Mouse (Mus musculus) forebrain, embryonic 10.5 days (tissue): ENCODE measurements around the gene Ppfia2. TPM values are rescaled to one million over a fixed set of nuclear protein-coding genes. Genes with fewer than 3 reads are reported as not detected.

Source experiments
- DNase-seq: peaks from one replicate; pipeline ENCODE4 v3.0.0-alpha.2; 2017; ENCODE audit warnings: low spot score; ENCODE audit errors: extremely low spot score
- H3K27ac ChIP-seq: fragments of 300-500 bp; sonication (generic); 2 replicates; pipeline ENCODE4 v1.5.1; 2016; ENCODE audit warnings: mild to moderate bottlenecking
- H3K27me3 ChIP-seq: fragments of 300-500 bp; sonication (generic); 2 replicates; pipeline ENCODE4 v1.6.1; 2016; ENCODE audit warnings: mild to moderate bottlenecking; ENCODE audit not compliant: poor library complexity, severe bottlenecking
- H3K36me3 ChIP-seq: fragments of 300-500 bp; sonication (generic); replicated peaks from 2 replicates; pipeline ENCODE4 v1.6.1; 2016; ENCODE audit warnings: mild to moderate bottlenecking, moderate library complexity
- H3K4me1 ChIP-seq: fragments of 300-500 bp; sonication (generic); 2 replicates; pipeline ENCODE4 v1.6.1; 2016
- H3K4me3 ChIP-seq: fragments of 300-500 bp; sonication (generic); 2 replicates; pipeline ENCODE4 v1.5.1; 2016; ENCODE audit warnings: mild to moderate bottlenecking, moderate library complexity
- H3K9me3 ChIP-seq: fragments of 300-500 bp; sonication (generic); 2 replicates; pipeline ENCODE4 v1.6.1; 2016; ENCODE audit warnings: mild to moderate bottlenecking, moderate library complexity
- WGBS: fragments of 180-500 bp; shearing (Covaris S2); methylation state at CpG from one replicate; pipeline ENCODE4 v1.1.7; 2016; 5-methylcytosine and 5-hydroxymethylcytosine counted together
- polyA plus RNA-seq: library from polyadenylated mRNA; unstranded; fragments of >200 nt; fragmentation: Nextera tagmentation; extraction: Ambion mirVana; gene quantifications from 2 replicates; pipeline ENCODE4 v1.2.1, GENCODE M21; 2016

Ppfia2 gene
- polyA plus RNA-seq, 1 experiment from 2014 or later = 0.47 TPM

GRCm38 (mm10) chr10:106609177-106609981 lies 139.2 kb downstream of the Ppfia2 start:
- peak; percentile 35 for DNase-seq
- Histone ChIP-seq H3K4me1 (peaks cover 7% of the 10 kb centered on the region), H3K36me3 (no peaks in the 10 kb centered on the region), H3K4me3 (peak overlapping the region; percentile 28), H3K27me3 (peaks cover 15% of the 10 kb centered on the region; the same call in 1 of the 2 replicates), H3K9me3 (no peaks in the 10 kb centered on the region), H3K27ac (peak overlapping the region; percentile 74; the same call in 1 of the 2 replicates)
- WGBS = 9% methylated on average over 7 of the region's 7 CpGs

- H3K36me3 ChIP-seq = no peaks in the 10 kb centered on the region
- H3K4me1 ChIP-seq = peaks cover 7% of the 10 kb centered on the region
- no peaks in the 10 kb centered on the region for H3K9me3 ChIP-seq
- 76% methylated on average over 3 of the region's 3 CpGs for WGBS
- DNase-seq = no peak
- no peak overlapping the region for H3K4me3 ChIP-seq
- H3K27ac ChIP-seq = no peak overlapping the region
- H3K27me3 ChIP-seq = peaks cover 15% of the 10 kb centered on the region; the same call in 1 of the 2 replicates
Measured at GRCm38 (mm10) chr10:106610222-106610621, 140.1 kb downstream of the Ppfia2 start.

GRCm38 (mm10) chr10:106618194-106618593 lies 148.1 kb downstream of the Ppfia2 start:
- H3K27ac ChIP-seq = no peak overlapping the region
- no peak overlapping the region for H3K4me3 ChIP-seq
- H3K36me3 ChIP-seq = no peaks in the 10 kb centered on the region
- no peaks in the 10 kb centered on the region for H3K4me1 ChIP-seq
- H3K9me3 ChIP-seq = no peaks in the 10 kb centered on the region
- 80% methylated on average over 1 of the region's 1 CpGs for WGBS
- no peak for DNase-seq
- no peaks in the 10 kb centered on the region for H3K27me3 ChIP-seq

GRCm38 (mm10) chr10:106620952-106621351 lies 150.8 kb downstream of the Ppfia2 start:
- no peak for DNase-seq
- WGBS = 85% methylated on average over 1 of the region's 1 CpGs
- no peak overlapping the region for H3K27ac ChIP-seq
- no peaks in the 10 kb centered on the region for H3K9me3 ChIP-seq
- H3K4me1 ChIP-seq = no peaks in the 10 kb centered on the region
- H3K36me3 ChIP-seq = no peaks in the 10 kb centered on the region
- H3K4me3 ChIP-seq = no peak overlapping the region
- H3K27me3 ChIP-seq = no peaks in the 10 kb centered on the region

GRCm38 (mm10) chr10:106623342-106623741 lies 153.2 kb downstream of the Ppfia2 start:
- Histone ChIP-seq H3K9me3 (no peaks in the 10 kb centered on the region), H3K27ac (no peak overlapping the region), H3K4me3 (no peak overlapping the region), H3K36me3 (no peaks in the 10 kb centered on the region), H3K27me3 (no peaks in the 10 kb centered on the region), H3K4me1 (no peaks in the 10 kb centered on the region)
- 87% methylated on average over 10 of the region's 10 CpGs for WGBS
- DNase-seq = no peak

GRCm38 (mm10) chr10:106632171-106632935 lies 162.2 kb downstream of the Ppfia2 start:
- peaks cover 7% of the 10 kb centered on the region; the same call in 1 of the 2 replicates for H3K4me1 ChIP-seq
- H3K27me3 ChIP-seq = no peaks in the 10 kb centered on the region
- no peak for DNase-seq
- H3K9me3 ChIP-seq = no peaks in the 10 kb centered on the region
- H3K27ac ChIP-seq = no peak overlapping the region
- H3K4me3 ChIP-seq = no peak overlapping the region; the same call in 1 of the 2 replicates
- H3K36me3 ChIP-seq = no peaks in the 10 kb centered on the region
- WGBS = 57% methylated on average over 18 of the region's 18 CpGs

- H3K36me3 ChIP-seq = no peaks in the 10 kb centered on the region
- no peak for DNase-seq
- no peaks in the 10 kb centered on the region for H3K9me3 ChIP-seq
- H3K27ac ChIP-seq = no peak overlapping the region
- H3K4me3 ChIP-seq = no peak overlapping the region
- H3K4me1 ChIP-seq = peaks cover 7% of the 10 kb centered on the region; the same call in 1 of the 2 replicates
- H3K27me3 ChIP-seq = no peaks in the 10 kb centered on the region
- WGBS = 85% methylated on average over 7 of the region's 7 CpGs
Measured at GRCm38 (mm10) chr10:106633898-106634297, 163.8 kb downstream of the Ppfia2 start.

- H3K9me3 ChIP-seq = no peaks in the 10 kb centered on the region
- 94% methylated on average over 4 of the region's 4 CpGs for WGBS
- no peak for DNase-seq
- no peaks in the 10 kb centered on the region for H3K36me3 ChIP-seq
- H3K27me3 ChIP-seq = no peaks in the 10 kb centered on the region
- H3K27ac ChIP-seq = no peak overlapping the region
- no peaks in the 10 kb centered on the region for H3K4me1 ChIP-seq
- no peak overlapping the region for H3K4me3 ChIP-seq
Measured at GRCm38 (mm10) chr10:106652276-106652675, 182.1 kb downstream of the Ppfia2 start.

- H3K27ac ChIP-seq = no peak overlapping the region
- no peaks in the 10 kb centered on the region for H3K36me3 ChIP-seq
- no peaks in the 10 kb centered on the region for H3K9me3 ChIP-seq
- no peak overlapping the region for H3K4me3 ChIP-seq
- H3K4me1 ChIP-seq = no peaks in the 10 kb centered on the region
- DNase-seq = no peak
- WGBS = 92% methylated on average over 3 of the region's 3 CpGs
- no peaks in the 10 kb centered on the region for H3K27me3 ChIP-seq
Measured at GRCm38 (mm10) chr10:106665221-106665620, 195.1 kb downstream of the Ppfia2 start.

GRCm38 (mm10) chr10:106670170-106670569 lies 200.0 kb downstream of the Ppfia2 start:
- H3K27me3 ChIP-seq = no peaks in the 10 kb centered on the region
- 92% methylated on average over 3 of the region's 3 CpGs for WGBS
- no peaks in the 10 kb centered on the region for H3K36me3 ChIP-seq
- no peaks in the 10 kb centered on the region for H3K4me1 ChIP-seq
- no peaks in the 10 kb centered on the region for H3K9me3 ChIP-seq
- H3K4me3 ChIP-seq = no peak overlapping the region
- no peak for DNase-seq
- H3K27ac ChIP-seq = no peak overlapping the region

GRCm38 (mm10) chr10:106681395-106681794 lies 211.3 kb downstream of the Ppfia2 start:
- H3K4me1 ChIP-seq = no peaks in the 10 kb centered on the region
- no peak overlapping the region for H3K4me3 ChIP-seq
- no peaks in the 10 kb centered on the region for H3K36me3 ChIP-seq
- H3K9me3 ChIP-seq = no peaks in the 10 kb centered on the region
- no peaks in the 10 kb centered on the region for H3K27me3 ChIP-seq
- H3K27ac ChIP-seq = no peak overlapping the region
- 89% methylated on average over 5 of the region's 5 CpGs for WGBS
- no peak for DNase-seq

GRCm38 (mm10) chr10:106685519-106685918 lies 215.4 kb downstream of the Ppfia2 start:
- 88% methylated on average over 3 of the region's 3 CpGs for WGBS

GRCm38 (mm10) chr10:106719936-106720335 lies 249.8 kb downstream of the Ppfia2 start:
- H3K36me3 ChIP-seq = no peaks in the 10 kb centered on the region
- no peaks in the 10 kb centered on the region for H3K27me3 ChIP-seq
- H3K4me1 ChIP-seq = no peaks in the 10 kb centered on the region
- H3K9me3 ChIP-seq = no peaks in the 10 kb centered on the region
- no peak for DNase-seq
- no peak overlapping the region for H3K27ac ChIP-seq
- H3K4me3 ChIP-seq = no peak overlapping the region
- WGBS = 69% methylated on average over 2 of the region's 2 CpGs

More at GRCm38 (mm10) chr10:106685519-106685918, 215.4 kb downstream of the Ppfia2 start:
- no peaks in the 10 kb centered on the region for H3K4me1 ChIP-seq
- H3K4me3 ChIP-seq = no peak overlapping the region
- H3K9me3 ChIP-seq = no peaks in the 10 kb centered on the region
- DNase-seq = no peak
- no peaks in the 10 kb centered on the region for H3K36me3 ChIP-seq
- H3K27me3 ChIP-seq = no peaks in the 10 kb centered on the region
- no peak overlapping the region for H3K27ac ChIP-seq
